Mouse (Mus musculus): ENCODE data around the gene Nrros.

Gene Nrros

GRCm38 (mm10) chr16:32160742-32161323 lies 4.6 kb downstream of the Nrros start:
- peak; percentile 4 for DNase-seq

- DNase-seq, result no peak
These were observed 6.4 kb downstream of the Nrros start for GRCm38 (mm10) chr16:32158966-32159365.

- DNase-seq, result peak; percentile 35
These were observed 8.0 kb downstream of the Nrros start for GRCm38 (mm10) chr16:32157369-32157768.

GRCm38 (mm10) chr16:32156719-32157118 lies 8.7 kb downstream of the Nrros start:
- DNase-seq, result peak; percentile 24

GRCm38 (mm10) chr16:32154437-32154836 lies 11.0 kb downstream of the Nrros start:
- peak; percentile 99 for DNase-seq

GRCm38 (mm10) chr16:32153976-32154375 lies 11.4 kb downstream of the Nrros start:
- DNase-seq, result no peak

GRCm38 (mm10) chr16:32147589-32148207 lies 17.7 kb downstream of the Nrros start:
- peak; percentile 75 for DNase-seq

GRCm38 (mm10) chr16:32144592-32144991 lies 20.8 kb downstream of the Nrros start:
- peak; percentile 6 for DNase-seq

- peak; percentile 50 for DNase-seq
These were observed 21.6 kb downstream of the Nrros start for GRCm38 (mm10) chr16:32143766-32144165.

- DNase-seq, result no peak
These were observed 26.4 kb downstream of the Nrros start for GRCm38 (mm10) chr16:32138954-32139353.

- DNase-seq, result no peak
These were observed 29.5 kb downstream of the Nrros start for GRCm38 (mm10) chr16:32135842-32136357.

- no peak for DNase-seq
These were observed 32.2 kb downstream of the Nrros start for GRCm38 (mm10) chr16:32133148-32133547.

- DNase-seq, result no peak
These were observed 35.1 kb downstream of the Nrros start for GRCm38 (mm10) chr16:32130190-32130826.

GRCm38 (mm10) chr16:32129449-32130189 lies 35.8 kb downstream of the Nrros start:
- DNase-seq, result no peak

- DNase-seq, result no peak
These were observed 38.3 kb downstream of the Nrros start for GRCm38 (mm10) chr16:32127046-32127445.

- DNase-seq, result no peak
These were observed 40.0 kb downstream of the Nrros start for GRCm38 (mm10) chr16:32125364-32125763.

GRCm38 (mm10) chr16:32124444-32125335 lies 40.7 kb downstream of the Nrros start:
- no peak for DNase-seq

GRCm38 (mm10) chr16:32124020-32124419 lies 41.4 kb downstream of the Nrros start:
- DNase-seq, result no peak

- no peak for DNase-seq
These were observed 44.9 kb downstream of the Nrros start for GRCm38 (mm10) chr16:32120454-32120853.

- no peak for DNase-seq
These were observed 49.2 kb downstream of the Nrros start for GRCm38 (mm10) chr16:32116186-32116585.

- DNase-seq, result no peak
These were observed 49.6 kb downstream of the Nrros start for GRCm38 (mm10) chr16:32115781-32116180.

GRCm38 (mm10) chr16:32114968-32115695 lies 50.3 kb downstream of the Nrros start:
- DNase-seq, result peak; percentile 86

All from cerebellum, adult 9-10 months (tissue).